In the genomic region with DNA sequence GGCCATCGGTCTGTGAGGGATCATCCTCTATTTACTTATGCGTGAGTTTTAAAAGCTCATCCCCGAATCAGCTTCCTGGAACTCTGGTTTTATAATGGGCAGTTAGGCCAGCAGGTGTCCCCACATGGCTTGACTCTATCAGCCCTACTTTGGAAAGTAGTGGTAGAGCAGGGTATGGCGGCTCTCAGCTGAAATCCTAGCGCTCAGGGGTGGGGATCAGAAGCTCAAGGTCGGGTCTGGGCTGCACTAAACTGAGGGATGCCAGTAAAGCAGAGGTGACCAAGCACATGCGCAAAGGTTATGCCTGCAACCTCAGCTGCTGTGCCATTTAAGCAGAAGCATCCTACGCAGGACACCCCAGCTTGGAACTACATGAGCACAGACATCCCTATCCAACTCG, we compare ENCODE assay signal across 11 mouse cellular contexts. TPM values are rescaled to one million over a fixed set of nuclear protein-coding genes. Genes with fewer than 3 reads are reported as not detected.
A peak's percentile ranks its signal among the peaks of the same experiment; 100 is the strongest.
DNase-seq lines count a peak whose midpoint lies in the region; ATAC-seq and TF ChIP-seq lines count a peak whose summit lies in the region.
"Had no signal": no experiment of that assay in that cellular context is flagged by ENCODE, and none has a peak within 500 bp of the region (broad histone marks: within the 10 kb centered on the region; RNA-seq: fewer than 3 reads in every experiment).

No protein-coding gene starts in this region.

- 71% methylated on average over 9 of the region's 9 CpGs for WGBS in lung, postnatal 0 days
- 69% methylated on average over 9 of the region's 9 CpGs for WGBS in midbrain, postnatal 0 days

- no peaks in the 10 kb centered on the region for H3K27me3 ChIP-seq in lung, postnatal 0 days (replicated peaks; ENCODE audit: insufficient read depth, low read length)
- H3K27me3 ChIP-seq in midbrain, postnatal 0 days (ENCODE audit: insufficient read depth, low read length): no peaks in the 10 kb centered on the region

- H3K9me3 ChIP-seq in lung, postnatal 0 days (ENCODE audit: low read length): no peaks in the 10 kb centered on the region
- no peaks in the 10 kb centered on the region for H3K9me3 ChIP-seq in midbrain, postnatal 0 days (ENCODE audit: low read length)
- H3K9me3 ChIP-seq: G1E; limb, embryonic 10.5 days had no signal

- no peak overlapping the region for H3K27ac ChIP-seq in gastrocnemius, adult 2 months
- H3K27ac ChIP-seq in lung, postnatal 0 days (ENCODE audit: low read length): no peak overlapping the region
- no peak overlapping the region for H3K27ac ChIP-seq in midbrain, postnatal 0 days (ENCODE audit: low read depth, low read length)
- H3K27ac ChIP-seq: limb, embryonic 10.5 days had no signal

- DNase-seq in gastrocnemius, adult 2 months: no peak
- no peak for DNase-seq in gastrocnemius, postnatal 14 days
- no peak for DNase-seq in lung, postnatal 0 days (ENCODE audit: low spot score)
- no peak for DNase-seq in lung, adult 18-20 months
- DNase-seq in adrenal gland, postnatal 14 days: peak; percentile 55
- no peak for DNase-seq in midbrain, postnatal 0 days (ENCODE audit: low spot score)
- no peak for DNase-seq in right cerebral cortex, postnatal 36 days (ENCODE audit: low spot score in 2 of 2)
- no peak for DNase-seq in cerebellum, postnatal 36 days
- DNase-seq: cerebellum, adult 9-10 months had no signal

- no peak overlapping the region for H3K4me3 ChIP-seq in gastrocnemius, adult 2 months
- H3K4me3 ChIP-seq in lung, postnatal 0 days (ENCODE audit: low read depth, low read length): no peak overlapping the region
- H3K4me3 ChIP-seq in midbrain, postnatal 0 days (ENCODE audit: low read depth, low read length): no peak overlapping the region
- H3K4me3 ChIP-seq: limb, embryonic 10.5 days had no signal

- TF ChIP-seq EP300 in lung, postnatal 0 days (IDR thresholded peaks at IDR 0.05): no peak

- H3K9ac ChIP-seq in lung, postnatal 0 days (replicated peaks; ENCODE audit: low read depth): no peak overlapping the region
- H3K9ac ChIP-seq in midbrain, postnatal 0 days (replicated peaks; ENCODE audit: low read length, poor library complexity, severe bottlenecking): no peak overlapping the region

- peaks cover 4% of the 10 kb centered on the region; the same call in 1 of the 2 replicates for H3K36me3 ChIP-seq in lung, postnatal 0 days (ENCODE audit: insufficient read depth, low read length)
- H3K36me3 ChIP-seq in midbrain, postnatal 0 days (ENCODE audit: insufficient read depth, low read length): no peaks in the 10 kb centered on the region

- TF ChIP-seq CTCF in gastrocnemius, adult 2 months (IDR thresholded peaks at IDR 0.05): peak; percentile 35
- TF ChIP-seq CTCF in lung, postnatal 0 days (IDR thresholded peaks at IDR 0.05): peak; percentile 61
- TF ChIP-seq CTCF in midbrain, postnatal 0 days (IDR thresholded peaks at IDR 0.05): peak; percentile 50

- intact Hi-C loops in gastrocnemius, adult 2 months (cut with DNase I): loop anchor here (5.0 kb wide), 1 partner anchor 164 kb away; no protein-coding TSS in a partner anchor
- intact Hi-C loops in gastrocnemius, postnatal 14 days (cut with DNase I; ENCODE audit: low total_unique reads): loop anchor here (10.0 kb wide), 1 partner anchor 167 kb away; the partner anchor contains the start of gene Tmem192

- ATAC-seq in lung, postnatal 0 days: 0 out of 2 replicates have a peak, but pooled peaks have one; percentile 25
- no peak; the same call in 1 of the 2 replicates for ATAC-seq in midbrain, postnatal 0 days (ENCODE audit: low FRiP score)

- no peaks in the 10 kb centered on the region for H3K4me1 ChIP-seq in lung, postnatal 0 days (ENCODE audit: insufficient read depth, low read depth, low read length)
- no peaks in the 10 kb centered on the region for H3K4me1 ChIP-seq in midbrain, postnatal 0 days (ENCODE audit: insufficient read depth, low read length)
- H3K4me1 ChIP-seq: limb, embryonic 10.5 days had no signal

- no peak overlapping the region for H3K4me2 ChIP-seq in lung, postnatal 0 days (replicated peaks; ENCODE audit: low read depth, low read length)
- H3K4me2 ChIP-seq in midbrain, postnatal 0 days (ENCODE audit: low read depth, low read length, poor library complexity, severe bottlenecking): no peak overlapping the region

RNA-seq across cellular contexts. Expression of gene Msmo1, which starts 44.3 kb away (rescaled TPM):
- total RNA-seq in gastrocnemius, adult 2 months (2021): 1 to 10 TPM; 3.0 to 5.5 TPM
- 1 to 10 TPM; 2.7 to 7.0 TPM for total RNA-seq in gastrocnemius, postnatal 14 days (2021)
- polyA plus RNA-seq in lung, postnatal 0 days (2015; fragmentation: Nextera tagmentation; extraction: Ambion mirVana): 83.1 and 87.7 TPM in 2 replicates
- 97.8 and 131 TPM in 2 replicates for total RNA-seq in adrenal gland, postnatal 14 days (2021)
- total RNA-seq in midbrain, postnatal 0 days (2014; rRNA removed): 97.3 and 97.8 TPM in 2 replicates
- polyA plus RNA-seq in midbrain, postnatal 0 days (2015; fragmentation: Nextera tagmentation; extraction: Ambion mirVana): 113 and 132 TPM in 2 replicates

Comparison
In these comparisons a context has a peak if more than half of its experiments do, and no peak if none do; other contexts are left out.
1. RNA of gene Msmo1, which starts 44.3 kb away (total RNA-seq): 97.8 to 131 TPM in adrenal gland, postnatal 14 days and 97.3 to 97.8 TPM in midbrain, postnatal 0 days; 2.7 to 7.0 TPM in gastrocnemius, postnatal 14 days and 3.0 to 5.5 TPM in gastrocnemius, adult 2 months; every median in the first group is over 10 times any median in the second.
2. Peak in every context shown above with its lines, with median percentiles within 50 percentile points of each other: CTCF ChIP-seq.